Mouse (Mus musculus) layer of hippocampus, adult 2 months (tissue): Measurements from ENCODE around the gene Col23a1. TPM values are rescaled to one million over a fixed set of nuclear protein-coding genes. Genes with fewer than 3 reads are reported as not detected.
A peak's percentile ranks its signal among the peaks of the same experiment; 100 is the strongest.

Experiments used
- DNase-seq, 2 experiments: peaks; one replicate each; pipeline ENCODE4 v3.0.0; 2022; ENCODE audit warnings: low spot score in 2 of 2
- H3K27ac ChIP-seq: fragments of 200-600 bp; 2 replicates; pipeline ENCODE4 v1.8.1; 2022
- H3K4me3 ChIP-seq: fragments of 200-600 bp; 2 replicates; pipeline ENCODE4 v1.8.1; 2022; ENCODE audit warnings: mild to moderate bottlenecking
- CTCF ChIP-seq: fragments of 200-600 bp; conservative IDR thresholded peaks from 2 replicates; pipeline ENCODE4 v1.8.1; 2022; ENCODE audit warnings: antibody characterized with exemption, mild to moderate bottlenecking, moderate library complexity
- total RNA-seq, 2 experiments: library from RNA; stranded (reverse); gene quantifications; 2 replicates each; pipeline ENCODE4 v1.2.3; 2021

Col23a1 gene
- total RNA-seq, 2 experiments from 2014 or later, result 5.3 to 6.7 TPM

GRCm38 (mm10) chr11:51295742-51296141, 6.0 kb downstream of the Col23a1 start:
- Histone ChIP-seq H3K4me3 (no peak overlapping the region), H3K27ac (no peak overlapping the region)
- no peak for DNase-seq
- no peak for TF ChIP-seq CTCF

DNA sequence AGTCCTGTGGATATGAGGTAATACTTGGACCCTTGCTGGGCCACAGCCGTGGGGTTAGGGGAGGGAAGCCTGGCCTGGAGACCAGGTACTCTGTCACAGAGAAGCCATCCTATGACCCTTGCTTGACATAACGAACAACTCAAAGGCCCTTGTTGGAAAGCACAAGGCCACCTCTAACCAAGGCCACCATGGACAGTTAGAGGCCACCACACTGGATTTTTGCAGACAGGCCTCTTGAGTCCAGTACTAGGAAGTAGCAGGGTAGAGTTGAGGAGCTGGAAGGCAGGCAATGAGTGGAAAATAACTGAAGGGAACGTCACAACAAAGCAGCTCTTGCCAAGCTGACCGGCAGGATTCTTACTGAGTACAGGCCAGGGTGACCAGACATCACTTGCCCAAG, 9.0 kb downstream of the Col23a1 start:
- Histone ChIP-seq H3K27ac (no peak overlapping the region), H3K4me3 (no peak overlapping the region)
- no peak for TF ChIP-seq CTCF
- no peak for DNase-seq

DNA sequence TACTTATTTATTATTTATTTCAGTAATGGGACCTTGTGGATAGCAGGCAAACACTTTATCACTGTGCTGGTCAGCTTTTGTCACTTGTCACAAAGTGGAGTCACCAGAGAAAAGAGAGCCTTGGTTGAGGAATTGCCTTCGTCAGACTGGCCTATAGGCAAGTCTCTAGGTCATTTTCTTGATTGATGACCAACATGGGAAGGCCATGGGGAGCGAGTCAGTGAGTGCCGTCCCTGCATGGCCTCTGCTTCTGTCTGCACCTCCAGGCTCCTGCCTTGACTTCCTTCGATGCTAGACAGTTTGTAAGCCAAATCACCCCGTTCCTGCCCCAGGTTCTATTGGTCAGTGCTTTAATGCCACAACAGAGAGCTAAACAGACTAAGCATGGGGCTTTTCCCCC, 12.7 kb downstream of the Col23a1 start:
- no peak for TF ChIP-seq CTCF
- no peak for DNase-seq
- no peak overlapping the region for H3K4me3 ChIP-seq
- no peak overlapping the region for H3K27ac ChIP-seq

DNA sequence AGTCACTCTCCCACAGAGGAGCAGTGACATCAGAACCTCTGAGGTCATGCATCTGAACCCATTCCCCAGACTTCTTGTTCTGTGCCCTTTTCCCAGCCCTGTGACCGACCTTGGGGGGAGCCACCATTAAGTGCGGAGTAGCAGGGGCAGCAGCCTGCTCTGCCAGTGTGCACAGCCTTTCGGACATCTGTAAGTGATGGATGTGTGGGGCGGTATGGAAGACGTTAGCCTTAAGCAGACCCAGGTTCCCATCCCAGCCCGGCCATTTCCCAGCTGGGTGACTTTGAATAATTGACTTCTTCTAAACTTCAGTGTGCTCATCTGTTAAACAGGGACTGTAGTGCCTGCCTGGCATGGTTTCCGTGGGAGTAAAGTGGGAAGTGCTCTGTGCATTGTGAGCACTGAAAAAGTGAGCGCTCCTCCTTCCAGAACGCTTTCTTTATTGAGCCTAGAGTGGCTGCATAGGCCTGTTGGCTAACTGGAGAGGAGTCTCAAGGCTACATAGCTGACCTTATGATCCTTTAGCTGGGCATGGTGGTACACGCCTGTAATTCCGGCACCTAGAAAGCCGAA, 14.3 kb downstream of the Col23a1 start:
- no peak for DNase-seq
- Histone ChIP-seq H3K27ac (no peak overlapping the region), H3K4me3 (no peak overlapping the region)
- no peak for TF ChIP-seq CTCF

GRCm38 (mm10) chr11:51308306-51308705, 18.6 kb downstream of the Col23a1 start:
- no peak for DNase-seq
- TF ChIP-seq CTCF, result no peak
- Histone ChIP-seq H3K27ac (no peak overlapping the region), H3K4me3 (no peak overlapping the region)

- H3K27ac ChIP-seq, result no peak overlapping the region
- DNase-seq, result no peak
- H3K4me3 ChIP-seq, result no peak overlapping the region
- no peak for TF ChIP-seq CTCF
Measured at GRCm38 (mm10) chr11:51311846-51312245, 22.1 kb downstream of the Col23a1 start.

- TF ChIP-seq CTCF, result no peak
- H3K27ac ChIP-seq, result no peak overlapping the region
- no peak for DNase-seq
- H3K4me3 ChIP-seq, result no peak overlapping the region
Measured at GRCm38 (mm10) chr11:51315991-51316810, 26.5 kb downstream of the Col23a1 start.

GRCm38 (mm10) chr11:51320609-51321008, 30.9 kb downstream of the Col23a1 start:
- Histone ChIP-seq H3K27ac (no peak overlapping the region), H3K4me3 (no peak overlapping the region)
- no peak for DNase-seq
- TF ChIP-seq CTCF, result no peak

GRCm38 (mm10) chr11:51326908-51327307, 37.2 kb downstream of the Col23a1 start:
- no peak for DNase-seq
- H3K27ac ChIP-seq, result no peak overlapping the region
- peak; percentile 80 for TF ChIP-seq CTCF
- no peak overlapping the region for H3K4me3 ChIP-seq

DNA sequence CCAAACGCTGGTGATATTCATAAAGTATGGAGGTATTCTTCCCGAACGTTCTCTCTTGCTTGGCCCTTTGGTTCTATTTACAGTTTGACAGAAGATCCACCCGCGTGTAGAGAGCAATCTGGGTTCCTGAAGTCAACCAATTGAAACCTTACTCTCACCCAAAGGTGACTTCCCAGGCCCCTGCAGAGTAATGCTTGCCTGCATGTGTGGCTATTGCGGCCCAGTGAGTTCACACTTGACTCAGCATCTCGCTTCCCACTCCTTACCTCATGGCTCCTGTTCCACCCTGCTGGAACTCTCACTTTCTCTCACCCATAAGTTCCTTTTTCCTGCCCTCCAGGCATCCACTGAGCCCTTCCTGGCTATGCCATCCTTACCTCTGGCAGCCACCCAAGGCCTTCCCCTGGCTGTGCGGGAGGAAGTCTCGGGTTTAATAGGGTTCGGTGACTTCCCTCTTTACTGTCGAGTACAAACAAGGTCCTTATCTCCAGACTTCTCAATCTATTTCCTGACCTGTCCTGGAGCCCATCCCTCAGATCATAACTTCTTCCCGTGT, 38.7 kb downstream of the Col23a1 start:
- Histone ChIP-seq H3K27ac (no peak overlapping the region), H3K4me3 (no peak overlapping the region)
- DNase-seq, result no peak
- TF ChIP-seq CTCF, result no peak

GRCm38 (mm10) chr11:51329837-51330714, 40.4 kb downstream of the Col23a1 start:
- no peak overlapping the region for H3K27ac ChIP-seq
- no peak for DNase-seq
- no peak for TF ChIP-seq CTCF
- H3K4me3 ChIP-seq, result no peak overlapping the region

GRCm38 (mm10) chr11:51334017-51334416, 44.3 kb downstream of the Col23a1 start:
- H3K4me3 ChIP-seq, result no peak overlapping the region
- TF ChIP-seq CTCF, result no peak
- DNase-seq, result no peak
- no peak overlapping the region for H3K27ac ChIP-seq

DNA sequence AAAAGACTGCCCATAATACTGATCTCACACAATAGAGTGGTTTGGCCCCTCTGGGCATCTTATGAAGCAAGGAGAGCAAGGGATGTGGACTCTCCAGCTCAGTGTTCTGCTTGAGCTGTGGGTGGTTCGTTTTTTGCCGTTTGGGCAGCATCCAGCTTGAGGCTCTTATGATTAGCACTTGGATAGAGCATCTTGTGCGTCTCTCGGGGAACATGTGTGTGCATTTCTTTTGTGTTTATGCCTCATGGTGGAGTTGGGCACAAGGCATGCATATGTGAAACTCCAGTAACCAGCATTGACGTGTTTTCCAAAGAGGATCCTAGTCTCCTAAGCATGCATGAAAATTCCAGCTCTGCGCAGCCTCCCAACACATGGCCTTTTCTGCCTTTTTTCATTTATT, 47.9 kb downstream of the Col23a1 start:
- Histone ChIP-seq H3K27ac (peak overlapping the region; percentile 75), H3K4me3 (no peak overlapping the region)
- DNase-seq, result peak; percentile 41 to 66
- TF ChIP-seq CTCF, result no peak
